Mouse (Mus musculus) liver, adult 2 months (tissue): ENCODE results near the gene Art1. TPM values are rescaled to one million over a fixed set of nuclear protein-coding genes. Genes with fewer than 3 reads are reported as not detected.

Source experiments
- DNase-seq: peaks from one replicate; pipeline ENCODE4 v3.0.0-alpha.2; 2011; ENCODE audit warnings: low read depth, low spot score; ENCODE audit errors: extremely low read depth
- H3K27ac ChIP-seq: fragments of 200-500 bp; replicated peaks from 2 replicates; pipeline ENCODE4 v1.5.1; 2012; ENCODE audit warnings: low read depth, mild to moderate bottlenecking, control low read depth, inconsistent platforms, low read length; ENCODE audit not compliant: insufficient read depth
- H3K27me3 ChIP-seq: fragments of 200-500 bp; 2 replicates; pipeline ENCODE4 v1.6.1; 2012; ENCODE audit warnings: mild to moderate bottlenecking, moderate library complexity, low read length, inconsistent platforms; ENCODE audit not compliant: control insufficient read depth, insufficient read depth
- H3K36me3 ChIP-seq: fragments of 200-500 bp; 2 replicates; pipeline ENCODE4 v1.6.1; 2012; ENCODE audit warnings: low read length, inconsistent platforms; ENCODE audit not compliant: control insufficient read depth, insufficient read depth
- H3K4me1 ChIP-seq: fragments of 200-500 bp; 2 replicates; pipeline ENCODE4 v1.6.1; 2011; ENCODE audit warnings: low read length; ENCODE audit not compliant: control insufficient read depth, insufficient read depth
- H3K4me3 ChIP-seq: fragments of 200-500 bp; 2 replicates; pipeline ENCODE4 v1.5.1; 2011; ENCODE audit warnings: low read depth, mild to moderate bottlenecking, control low read depth, low read length, moderate library complexity; ENCODE audit not compliant: insufficient read depth
- H3K79me2 ChIP-seq: fragments of 200-500 bp; 2 replicates; pipeline ENCODE4 v1.6.1; 2012; ENCODE audit warnings: inconsistent platforms, mild to moderate bottlenecking, low read length, moderate library complexity; ENCODE audit not compliant: control insufficient read depth, insufficient read depth
- H3K9ac ChIP-seq: fragments of 200-500 bp; 2 replicates; pipeline ENCODE4 v1.6.1; 2012; ENCODE audit warnings: low read depth, mild to moderate bottlenecking, control low read depth, inconsistent platforms, low read length
- CTCF ChIP-seq: fragments of 200-500 bp; IDR thresholded peaks from 2 replicates; pipeline ENCODE4 v1.5.1; 2011; ENCODE audit warnings: low read depth, low read length, control low read depth
- POLR2A ChIP-seq: fragments of 200-500 bp; IDR thresholded peaks from 2 replicates; pipeline ENCODE4 v1.6.1; 2011; ENCODE audit warnings: low read length, control low read depth; ENCODE audit not compliant: insufficient read depth; ENCODE audit errors: extremely low read depth
- WGBS: fragments of 180-500 bp; shearing (Covaris S2); methylation state at CpG from one replicate; pipeline ENCODE4 v1.1.7; 2018; 5-methylcytosine and 5-hydroxymethylcytosine counted together
- polyA plus RNA-seq: library from polyadenylated mRNA; depleted of rRNA; stranded (reverse); fragments of >200 nt; gene quantifications from 2 replicates; pipeline ENCODE4 v1.2.3, GENCODE M21; 2012
- total RNA-seq: library from RNA; depleted of rRNA; stranded (reverse); fragments of >200 nt; gene quantifications from 2 replicates; pipeline ENCODE4 v1.2.3, GENCODE M21; 2014

Gene Art1
- total and polyA plus RNA-seq, 2 experiments, result 0.28 TPM; not detected in 1

GRCm38 (mm10) chr7:102102696-102103095 lies 1.2 kb downstream of the Art1 start:
- 68% methylated on average over 6 of the region's 6 CpGs for WGBS
- H3K36me3 ChIP-seq, result no peaks in the 10 kb centered on the region
- TF ChIP-seq POLR2A (no peak), CTCF (no peak)
- H3K9ac ChIP-seq, result no peak overlapping the region
- no peak overlapping the region for H3K27ac ChIP-seq
- DNase-seq, result no peak
- H3K4me1 ChIP-seq, result no peaks in the 10 kb centered on the region
- H3K79me2 ChIP-seq, result no peaks in the 10 kb centered on the region
- no peak overlapping the region for H3K4me3 ChIP-seq
- peaks cover 5% of the 10 kb centered on the region; the same call in 1 of the 2 replicates for H3K27me3 ChIP-seq

- TF ChIP-seq POLR2A (no peak), CTCF (no peak)
- WGBS, result 86% methylated on average over 2 of the region's 2 CpGs
- no peak overlapping the region for H3K4me3 ChIP-seq
- H3K79me2 ChIP-seq, result no peaks in the 10 kb centered on the region
- no peak overlapping the region for H3K27ac ChIP-seq
- H3K27me3 ChIP-seq, result peaks cover 5% of the 10 kb centered on the region; the same call in 1 of the 2 replicates
- no peak overlapping the region for H3K9ac ChIP-seq
- DNase-seq, result no peak
- H3K36me3 ChIP-seq, result no peaks in the 10 kb centered on the region
- no peaks in the 10 kb centered on the region for H3K4me1 ChIP-seq
Observed at GRCm38 (mm10) chr7:102103555-102103954, 2.0 kb downstream of the Art1 start.

- H3K27ac ChIP-seq, result no peak overlapping the region
- peaks cover 5% of the 10 kb centered on the region; the same call in 1 of the 2 replicates for H3K27me3 ChIP-seq
- no peak overlapping the region for H3K9ac ChIP-seq
- WGBS, result 72% methylated on average over 5 of the region's 5 CpGs
- no peak for TF ChIP-seq CTCF
- no peak for TF ChIP-seq POLR2A
- H3K4me1 ChIP-seq, result no peaks in the 10 kb centered on the region
- no peak for DNase-seq
- no peaks in the 10 kb centered on the region for H3K79me2 ChIP-seq
- H3K4me3 ChIP-seq, result no peak overlapping the region
- H3K36me3 ChIP-seq, result no peaks in the 10 kb centered on the region
Observed at GRCm38 (mm10) chr7:102104126-102104525, 2.6 kb downstream of the Art1 start.

- no peak for TF ChIP-seq CTCF
- TF ChIP-seq POLR2A, result no peak
- 30% methylated on average over 23 of the region's 23 CpGs for WGBS
- H3K9ac ChIP-seq, result no peak overlapping the region
- DNase-seq, result no peak
- peak overlapping the region; percentile 24; the same call in 1 of the 2 replicates for H3K4me3 ChIP-seq
- no peak overlapping the region for H3K27ac ChIP-seq
- peaks cover 5% of the 10 kb centered on the region; the same call in 1 of the 2 replicates for H3K27me3 ChIP-seq
- H3K36me3 ChIP-seq, result no peaks in the 10 kb centered on the region
- H3K4me1 ChIP-seq, result no peaks in the 10 kb centered on the region
- H3K79me2 ChIP-seq, result no peaks in the 10 kb centered on the region
Observed at GRCm38 (mm10) chr7:102106700-102107141, 5.2 kb downstream of the Art1 start.

GRCm38 (mm10) chr7:102108206-102108605 lies 6.7 kb downstream of the Art1 start:
- DNase-seq, result no peak
- Histone ChIP-seq H3K79me2 (no peaks in the 10 kb centered on the region), H3K9ac (no peak overlapping the region), H3K4me1 (no peaks in the 10 kb centered on the region), H3K4me3 (no peak overlapping the region), H3K36me3 (no peaks in the 10 kb centered on the region), H3K27ac (no peak overlapping the region), H3K27me3 (peaks cover 5% of the 10 kb centered on the region; the same call in 1 of the 2 replicates)
- TF ChIP-seq CTCF, result no peak
- no peak for TF ChIP-seq POLR2A
- 90% methylated on average over 1 of the region's 1 CpGs for WGBS

GRCm38 (mm10) chr7:102109171-102109570 lies 7.6 kb downstream of the Art1 start, which contains the start of gene Art5:
TSS of gene Art5 (minus strand) at chr7:102109489.
- Histone ChIP-seq H3K9ac (no peak within 1 kb of the TSS), H3K27ac (no peak within 1 kb of the TSS), H3K27me3 (peaks cover 5% of the 10 kb centered on the region; the same call in 1 of the 2 replicates), H3K79me2 (no peaks in the 10 kb centered on the region), H3K4me1 (no peaks in the 10 kb centered on the region), H3K4me3 (no peak within 1 kb of the TSS), H3K36me3 (no peaks in the 10 kb centered on the region)
- TF ChIP-seq CTCF (no peak), POLR2A (no peak)
- DNase-seq, result no peak
- WGBS, result 90% methylated on average over 7 of the region's 7 CpGs
